Mouse (Mus musculus): ENCODE data around the gene M6pr. TPM values are rescaled to one million over a fixed set of nuclear protein-coding genes. Genes with fewer than 3 reads are reported as not detected.

Gene M6pr
- polyA plus RNA-seq, 1 experiment from 2014 or later, result 76.7 TPM

DNA sequence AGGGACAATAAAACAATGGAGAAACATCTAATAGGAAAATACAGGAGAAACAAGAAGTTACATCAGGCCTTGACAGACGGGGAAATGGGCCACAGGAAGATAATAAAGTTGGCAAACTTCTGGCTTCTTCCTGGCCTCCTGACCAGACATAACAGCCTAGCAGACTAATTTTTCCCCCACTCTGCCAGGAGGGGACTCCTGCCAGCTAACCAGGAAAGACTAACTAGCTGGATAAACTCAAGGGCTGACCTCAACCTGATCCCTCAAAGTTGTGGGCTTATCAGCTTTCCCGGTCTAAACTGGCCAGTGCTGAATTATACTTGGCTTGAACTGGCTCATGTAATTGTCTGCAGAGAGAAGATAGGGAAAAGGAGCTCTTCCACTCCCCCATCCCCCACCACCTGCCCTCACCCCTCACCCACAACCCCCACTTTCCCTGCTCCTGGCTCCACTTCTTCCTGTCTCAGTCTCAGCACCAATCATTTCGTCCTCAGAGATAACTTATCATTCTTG is 8.8 kb upstream of the M6pr start:
- no peak overlapping the region for H3K4me3 ChIP-seq
- H3K9ac ChIP-seq, result no peak overlapping the region
- peaks cover 14% of the 10 kb centered on the region for H3K4me1 ChIP-seq
- no peaks in the 10 kb centered on the region for H3K27me3 ChIP-seq
- no peaks in the 10 kb centered on the region for H3K9me3 ChIP-seq
- H3K4me2 ChIP-seq, result no peak overlapping the region
- H3K36me3 ChIP-seq, result no peaks in the 10 kb centered on the region
- ATAC-seq (ENCODE audit: insufficient number of reproducible peaks, insufficient read depth, low FRiP score, low TSS enrichment, low read depth), result no peak
- no peak overlapping the region for H3K27ac ChIP-seq
- WGBS, result 59% methylated on average over 3 of the region's 3 CpGs

DNA sequence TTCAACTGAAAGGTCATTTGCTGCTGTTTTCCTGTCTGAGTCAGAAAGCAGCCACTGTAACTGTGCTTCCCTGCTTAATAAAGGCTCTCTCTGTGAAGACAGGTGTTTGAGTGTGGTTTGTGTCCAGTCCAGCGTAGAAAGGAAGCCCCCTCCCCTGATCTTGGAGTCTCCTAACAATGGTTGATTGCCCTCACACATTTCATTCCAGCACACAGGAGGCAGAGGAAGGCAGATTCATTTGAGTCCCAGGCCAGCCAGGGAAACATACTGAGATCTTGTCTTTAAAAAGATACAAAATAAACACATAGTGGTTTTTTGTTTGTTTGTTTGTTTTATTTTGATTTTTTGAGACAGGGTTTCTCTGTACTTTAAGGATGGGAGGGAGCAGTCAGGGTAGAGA is 6.4 kb upstream of the M6pr start:
- ATAC-seq (ENCODE audit: insufficient number of reproducible peaks, insufficient read depth, low FRiP score, low TSS enrichment, low read depth), result no peak
- Histone ChIP-seq H3K27ac (no peak overlapping the region), H3K4me1 (peaks cover 10% of the 10 kb centered on the region), H3K9ac (no peak overlapping the region), H3K27me3 (no peaks in the 10 kb centered on the region), H3K4me3 (no peak overlapping the region), H3K36me3 (no peaks in the 10 kb centered on the region), H3K4me2 (no peak overlapping the region), H3K9me3 (no peaks in the 10 kb centered on the region)
- 65% methylated on average over 1 of the region's 1 CpGs for WGBS

DNA sequence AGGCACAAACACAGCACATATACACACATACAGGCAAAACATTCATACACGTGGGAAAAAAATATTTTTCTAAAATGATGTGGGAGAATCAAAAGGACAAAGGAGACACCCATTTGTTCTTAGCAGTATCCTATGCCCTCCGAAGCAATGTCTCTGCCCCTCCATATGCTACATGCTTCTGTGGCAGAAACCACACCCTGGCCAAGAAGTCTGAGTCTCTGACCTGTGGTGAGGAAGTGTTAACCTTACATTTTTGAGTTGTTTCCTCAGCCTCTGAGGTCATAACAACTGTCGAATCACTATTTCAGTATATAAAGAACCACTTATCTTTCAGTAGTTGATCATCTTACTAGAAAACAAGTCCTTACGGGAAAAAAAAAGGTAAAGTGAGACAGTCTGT is 5.9 kb upstream of the M6pr start:
- Histone ChIP-seq H3K27me3 (no peaks in the 10 kb centered on the region), H3K4me2 (no peak overlapping the region), H3K27ac (no peak overlapping the region), H3K4me3 (no peak overlapping the region), H3K9ac (no peak overlapping the region), H3K4me1 (peaks cover 9% of the 10 kb centered on the region), H3K36me3 (no peaks in the 10 kb centered on the region), H3K9me3 (no peaks in the 10 kb centered on the region)
- 83% methylated on average over 4 of the region's 4 CpGs for WGBS
- ATAC-seq (ENCODE audit: insufficient number of reproducible peaks, insufficient read depth, low FRiP score, low TSS enrichment, low read depth), result no peak

DNA sequence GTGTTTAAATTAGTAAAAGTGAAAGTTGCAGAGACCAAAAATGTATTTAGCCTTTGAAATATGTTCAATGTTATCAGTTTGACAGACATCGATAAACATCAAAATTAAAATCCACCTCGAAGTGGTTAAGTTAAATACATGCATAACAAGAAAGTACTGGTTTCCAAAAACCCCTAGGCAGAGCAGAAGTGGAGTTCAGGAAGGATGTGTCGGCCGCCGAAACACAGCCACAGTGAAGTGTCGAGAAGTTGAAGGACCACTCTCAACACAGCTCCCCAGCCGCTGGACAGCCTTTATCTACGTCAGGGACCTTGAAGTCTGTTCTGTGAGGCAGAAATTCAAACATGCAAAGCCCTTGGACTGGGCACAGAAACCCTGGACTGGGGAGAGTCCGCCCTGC is 5.0 kb upstream of the M6pr start:
- H3K4me3 ChIP-seq, result no peak overlapping the region
- ATAC-seq (ENCODE audit: insufficient number of reproducible peaks, insufficient read depth, low FRiP score, low TSS enrichment, low read depth), result no peak
- H3K9ac ChIP-seq, result peak overlapping the region; percentile 32; the same call in 1 of the 2 replicates
- WGBS, result 66% methylated on average over 9 of the region's 9 CpGs
- no peaks in the 10 kb centered on the region for H3K36me3 ChIP-seq
- H3K9me3 ChIP-seq, result no peaks in the 10 kb centered on the region
- H3K27ac ChIP-seq, result 0 out of 2 replicates have a peak overlapping the region, but pooled peaks have one; percentile 44
- no peaks in the 10 kb centered on the region for H3K27me3 ChIP-seq
- H3K4me1 ChIP-seq, result peaks cover 5% of the 10 kb centered on the region
- H3K4me2 ChIP-seq, result no peak overlapping the region

DNA sequence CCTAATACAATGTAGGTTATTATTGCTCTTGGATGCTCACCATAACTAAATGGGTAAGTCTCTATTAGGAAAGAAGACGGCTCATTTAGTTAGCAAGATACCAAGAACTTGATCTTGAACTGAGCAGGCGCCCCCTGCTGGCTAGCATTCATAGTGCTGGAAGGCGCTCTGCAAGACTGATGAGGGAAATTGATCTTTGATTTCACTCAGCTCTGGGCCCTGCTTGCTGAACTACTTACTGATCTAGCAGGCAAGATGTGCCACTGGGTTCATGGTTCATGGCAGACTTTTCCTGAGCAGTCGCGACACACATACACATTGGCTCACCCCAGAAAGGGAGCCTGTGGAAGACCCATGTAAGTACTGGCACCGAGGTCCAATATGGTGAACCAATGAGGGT is 4.2 kb upstream of the M6pr start:
- H3K27me3 ChIP-seq, result no peaks in the 10 kb centered on the region
- no peak overlapping the region for H3K4me3 ChIP-seq
- no peak for ATAC-seq (ENCODE audit: insufficient number of reproducible peaks, insufficient read depth, low FRiP score, low TSS enrichment, low read depth)
- H3K9me3 ChIP-seq, result no peaks in the 10 kb centered on the region
- H3K4me1 ChIP-seq, result peaks cover 6% of the 10 kb centered on the region
- 33% methylated on average over 6 of the region's 6 CpGs for WGBS
- no peak overlapping the region for H3K27ac ChIP-seq
- H3K4me2 ChIP-seq, result no peak overlapping the region
- H3K9ac ChIP-seq, result no peak overlapping the region
- H3K36me3 ChIP-seq, result no peaks in the 10 kb centered on the region

DNA sequence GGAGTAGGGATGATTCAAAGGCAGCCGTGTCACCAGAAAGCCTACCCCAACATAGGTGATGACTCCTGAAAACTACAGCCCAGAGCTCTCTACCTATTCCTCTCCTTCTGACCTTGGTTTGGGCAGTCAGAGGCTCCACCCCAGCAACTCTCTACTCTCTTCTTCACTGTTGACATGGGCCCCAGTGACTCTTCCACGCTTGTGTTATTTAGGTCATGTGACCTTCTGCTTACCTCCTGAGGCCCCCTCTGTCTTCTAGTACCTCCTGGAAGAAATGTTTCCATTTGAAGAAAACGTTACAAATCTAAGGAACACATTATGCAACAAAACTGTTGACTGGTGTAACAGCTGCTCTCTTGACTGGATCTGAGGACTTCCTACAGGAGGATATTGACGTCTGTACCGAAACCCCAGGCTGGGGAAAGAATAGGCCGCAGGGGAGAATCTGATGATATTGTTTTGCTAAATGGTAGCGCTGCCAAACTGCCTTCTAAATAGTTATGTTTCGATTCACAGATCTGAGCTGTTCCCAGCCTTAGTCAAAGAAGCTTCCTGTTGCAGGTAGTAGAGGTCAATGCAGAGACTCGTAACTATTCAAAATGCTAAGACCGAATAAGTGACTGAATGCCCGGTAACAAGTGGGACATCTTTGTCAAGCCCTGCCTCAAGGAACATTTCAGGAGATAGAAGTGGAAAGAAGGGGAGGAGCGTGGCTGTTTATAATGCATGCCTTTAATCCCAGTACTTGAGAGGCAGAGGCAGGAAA is 3.5 kb upstream of the M6pr start:
- Histone ChIP-seq H3K36me3 (no peaks in the 10 kb centered on the region), H3K27ac (no peak overlapping the region), H3K4me2 (no peak overlapping the region), H3K27me3 (no peaks in the 10 kb centered on the region), H3K4me3 (no peak overlapping the region), H3K9ac (no peak overlapping the region), H3K4me1 (peaks cover 12% of the 10 kb centered on the region), H3K9me3 (no peaks in the 10 kb centered on the region)
- WGBS, result 83% methylated on average over 12 of the region's 12 CpGs
- ATAC-seq (ENCODE audit: insufficient number of reproducible peaks, insufficient read depth, low FRiP score, low TSS enrichment, low read depth), result no peak

DNA sequence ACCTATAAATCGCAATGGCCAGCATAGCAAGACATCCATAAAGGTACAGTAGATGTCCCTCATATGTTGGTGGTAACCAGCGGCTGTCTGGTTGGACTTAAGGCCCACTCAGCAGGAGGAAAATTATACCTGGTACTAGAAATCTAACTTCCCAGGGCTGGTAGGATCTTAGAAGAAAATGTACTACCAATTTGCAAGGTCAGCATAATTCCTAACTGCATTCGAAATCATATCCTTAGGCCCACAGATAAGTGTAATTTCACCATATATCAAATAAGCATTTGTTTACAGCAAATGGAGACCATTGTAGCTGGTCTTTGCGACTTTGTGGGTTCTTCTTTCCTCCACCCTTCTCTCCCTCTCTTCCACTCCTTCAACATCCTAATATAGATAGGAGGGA is 1.8 kb upstream of the M6pr start:
- no peak overlapping the region for H3K27ac ChIP-seq
- H3K9ac ChIP-seq, result no peak overlapping the region
- no peaks in the 10 kb centered on the region for H3K9me3 ChIP-seq
- no peaks in the 10 kb centered on the region for H3K27me3 ChIP-seq
- ATAC-seq (ENCODE audit: insufficient number of reproducible peaks, insufficient read depth, low FRiP score, low TSS enrichment, low read depth), result no peak
- H3K4me2 ChIP-seq, result no peak overlapping the region
- no peaks in the 10 kb centered on the region for H3K36me3 ChIP-seq
- H3K4me3 ChIP-seq, result no peak overlapping the region
- 85% methylated on average over 4 of the region's 4 CpGs for WGBS
- peaks cover 22% of the 10 kb centered on the region for H3K4me1 ChIP-seq

DNA sequence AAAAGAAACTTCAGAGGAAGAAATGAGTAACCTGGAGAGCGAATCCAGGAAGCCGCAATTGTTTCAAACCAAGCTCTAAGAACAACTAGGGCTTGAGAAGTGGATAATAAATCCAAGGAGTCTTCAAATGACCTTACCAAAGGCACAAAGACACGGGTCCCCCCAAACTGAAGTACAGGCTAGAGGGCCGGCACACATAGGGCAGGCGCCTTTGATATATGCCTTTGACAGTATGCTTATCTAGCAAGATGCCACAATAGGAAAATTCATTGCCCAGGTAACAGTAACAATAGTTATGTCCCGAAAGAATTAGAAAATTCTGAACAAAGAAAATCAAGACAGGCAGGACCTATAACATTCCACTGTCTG is 400 bp upstream of the M6pr start:
- Histone ChIP-seq H3K9ac (no peak overlapping the region), H3K4me3 (peak overlapping the region; percentile 91), H3K4me1 (peaks cover 22% of the 10 kb centered on the region), H3K4me2 (peak overlapping the region; percentile 80), H3K27me3 (no peaks in the 10 kb centered on the region), H3K27ac (0 out of 2 replicates have a peak overlapping the region, but pooled peaks have one; percentile 28), H3K9me3 (no peaks in the 10 kb centered on the region), H3K36me3 (peaks cover 9% of the 10 kb centered on the region)
- peak; percentile 4; the same call in 1 of the 2 replicates for ATAC-seq (ENCODE audit: insufficient number of reproducible peaks, insufficient read depth, low FRiP score, low TSS enrichment, low read depth)
- 71% methylated on average over 6 of the region's 6 CpGs for WGBS

DNA sequence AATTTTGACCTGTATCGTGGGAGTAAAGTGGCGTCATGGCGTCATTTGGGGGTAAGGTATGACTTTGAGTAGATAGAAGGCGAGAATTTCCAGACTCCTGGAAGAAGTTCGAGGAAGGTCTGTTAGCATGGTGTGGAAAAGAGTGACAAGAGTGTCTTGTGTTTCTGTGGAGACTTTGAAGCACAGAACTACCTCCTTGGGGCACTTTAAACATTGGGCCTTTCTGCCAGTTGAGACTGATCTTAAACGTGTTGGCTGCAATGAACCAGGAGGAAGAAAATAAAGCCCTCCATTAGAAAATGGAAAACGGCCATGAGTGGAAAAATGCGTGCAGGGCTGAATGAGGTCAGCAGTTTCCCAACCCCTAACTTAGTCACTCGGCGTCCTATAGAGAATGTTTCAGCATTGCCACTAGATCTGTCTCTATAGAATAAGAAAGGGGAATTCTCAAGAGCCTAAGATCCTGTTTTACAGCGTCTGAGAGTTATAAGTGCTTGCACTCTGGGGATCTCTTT is 983 bp downstream of the M6pr start:
- ATAC-seq (ENCODE audit: insufficient number of reproducible peaks, insufficient read depth, low FRiP score, low TSS enrichment, low read depth), result no peak
- Histone ChIP-seq H3K4me1 (peaks cover 17% of the 10 kb centered on the region), H3K4me2 (peak overlapping the region; percentile 80), H3K9ac (peak overlapping the region; percentile 91), H3K4me3 (peak overlapping the region; percentile 91), H3K36me3 (peaks cover 23% of the 10 kb centered on the region), H3K27me3 (no peaks in the 10 kb centered on the region), H3K9me3 (no peaks in the 10 kb centered on the region), H3K27ac (peak overlapping the region; percentile 82; the same call in 1 of the 2 replicates)
- 6% methylated on average over 11 of the region's 11 CpGs for WGBS

DNA sequence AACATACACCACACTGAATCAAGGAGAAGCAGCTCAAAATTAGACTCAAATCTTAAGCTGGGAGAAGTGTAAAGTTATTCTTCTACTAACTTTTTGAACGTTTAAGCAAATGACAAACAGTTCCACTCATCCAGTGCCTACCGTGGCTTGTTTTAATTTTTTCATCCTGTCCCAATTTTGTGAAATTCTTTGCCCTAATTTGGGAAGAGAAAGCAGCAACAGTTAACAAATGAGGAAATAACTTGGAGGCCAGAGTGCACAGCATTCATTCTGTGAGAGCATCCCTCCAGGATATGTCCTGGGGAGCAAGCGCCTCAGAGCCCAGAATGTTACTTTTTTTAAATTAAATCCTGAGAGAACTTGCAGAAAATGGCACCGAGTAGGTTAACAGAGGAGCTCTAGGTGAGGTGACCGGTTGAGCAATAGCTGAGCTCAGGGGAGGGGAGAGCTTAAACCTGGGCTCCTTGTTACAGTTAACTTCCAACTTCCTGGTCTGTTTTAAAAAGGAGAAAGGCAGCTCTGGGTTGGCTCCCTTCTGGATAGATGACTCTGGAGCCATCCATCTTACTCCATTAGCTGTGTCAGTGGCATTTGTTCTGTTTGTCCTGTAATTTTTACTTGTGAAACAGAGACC is 1.8 kb downstream of the M6pr start:
- no peaks in the 10 kb centered on the region for H3K27me3 ChIP-seq
- peaks cover 17% of the 10 kb centered on the region for H3K4me1 ChIP-seq
- no peak for ATAC-seq (ENCODE audit: insufficient number of reproducible peaks, insufficient read depth, low FRiP score, low TSS enrichment, low read depth)
- peak overlapping the region; percentile 91 for H3K9ac ChIP-seq
- peak overlapping the region; percentile 80 for H3K4me2 ChIP-seq
- H3K9me3 ChIP-seq, result no peaks in the 10 kb centered on the region
- peaks cover 30% of the 10 kb centered on the region for H3K36me3 ChIP-seq
- H3K4me3 ChIP-seq, result peak overlapping the region; percentile 91
- no peak overlapping the region for H3K27ac ChIP-seq
- 55% methylated on average over 5 of the region's 5 CpGs for WGBS

DNA sequence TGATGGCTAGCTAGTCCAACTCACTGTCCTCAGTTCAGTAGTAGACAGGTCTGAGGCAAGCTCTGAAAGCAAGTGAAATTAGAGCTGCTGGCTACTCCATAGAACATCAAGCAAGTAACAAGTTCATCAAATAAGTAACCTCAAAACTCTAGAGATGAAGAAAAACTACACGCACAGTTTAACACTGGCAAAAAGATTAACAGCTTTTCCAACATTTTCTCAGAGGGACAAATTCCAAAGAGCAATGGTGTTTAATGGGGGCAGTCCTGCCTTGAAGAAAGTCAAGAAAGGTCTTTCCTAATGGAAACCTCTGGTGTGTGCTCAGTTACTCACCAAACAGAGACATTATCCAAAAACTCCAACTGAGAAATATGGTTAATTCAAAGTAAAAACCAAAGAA is 10.2 kb downstream of the M6pr start:
- Histone ChIP-seq H3K9ac (no peak overlapping the region), H3K4me3 (no peak overlapping the region), H3K36me3 (peaks cover 96% of the 10 kb centered on the region), H3K27ac (no peak overlapping the region), H3K4me1 (no peaks in the 10 kb centered on the region), H3K4me2 (no peak overlapping the region), H3K27me3 (no peaks in the 10 kb centered on the region), H3K9me3 (no peaks in the 10 kb centered on the region)
- no peak for ATAC-seq (ENCODE audit: insufficient number of reproducible peaks, insufficient read depth, low FRiP score, low TSS enrichment, low read depth)
- 91% methylated on average over 1 of the region's 1 CpGs for WGBS
